Mouse (Mus musculus) embryonic fibroblast, embryonic 13.5 days (primary cell): Measurements from ENCODE around the gene Tns3. TPM values are rescaled to one million over a fixed set of nuclear protein-coding genes. Genes with fewer than 3 reads are reported as not detected.
A peak's percentile ranks its signal among the peaks of the same experiment; 100 is the strongest.
"Not testable (repeated sequence)": the region's sequence is repeated elsewhere in the genome, so short reads cannot be mapped to it uniquely, and the experiment has no call there.

Experiments used
- H3K27ac ChIP-seq: 2 replicates; pipeline ENCODE4 v1.5.1; 2012; ENCODE audit warnings: low read length, control low read depth, inconsistent platforms; ENCODE audit not compliant: insufficient read depth
- H3K4me1 ChIP-seq: 2 replicates; pipeline ENCODE4 v1.6.1; 2011; ENCODE audit warnings: low read length; ENCODE audit not compliant: control insufficient read depth, insufficient read depth
- H3K4me3 ChIP-seq: 2 replicates; pipeline ENCODE4 v1.5.1; 2011; ENCODE audit warnings: mild to moderate bottlenecking, control low read depth, low read length; ENCODE audit not compliant: insufficient read depth
- CTCF ChIP-seq: IDR thresholded peaks from 2 replicates; pipeline ENCODE4 v1.5.1; 2011; ENCODE audit warnings: mild to moderate bottlenecking, control low read depth, low read length, moderate library complexity, borderline replicate concordance; ENCODE audit not compliant: insufficient read depth
- POLR2A ChIP-seq: IDR thresholded peaks from 2 replicates; pipeline ENCODE4 v1.6.1; 2011; ENCODE audit warnings: low read depth, mild to moderate bottlenecking, control low read depth, low read length, moderate library complexity
- polyA plus RNA-seq: library from polyadenylated mRNA; stranded (reverse); fragments of >200 nt; gene quantifications from 2 replicates; pipeline ENCODE4 v1.2.4, GENCODE M21; 2011; ENCODE audit warnings: low read depth; ENCODE audit not compliant: missing spikeins, insufficient read length

The Tns3 gene
- polyA plus RNA-seq, 1 experiment = 96.5 TPM

DNA sequence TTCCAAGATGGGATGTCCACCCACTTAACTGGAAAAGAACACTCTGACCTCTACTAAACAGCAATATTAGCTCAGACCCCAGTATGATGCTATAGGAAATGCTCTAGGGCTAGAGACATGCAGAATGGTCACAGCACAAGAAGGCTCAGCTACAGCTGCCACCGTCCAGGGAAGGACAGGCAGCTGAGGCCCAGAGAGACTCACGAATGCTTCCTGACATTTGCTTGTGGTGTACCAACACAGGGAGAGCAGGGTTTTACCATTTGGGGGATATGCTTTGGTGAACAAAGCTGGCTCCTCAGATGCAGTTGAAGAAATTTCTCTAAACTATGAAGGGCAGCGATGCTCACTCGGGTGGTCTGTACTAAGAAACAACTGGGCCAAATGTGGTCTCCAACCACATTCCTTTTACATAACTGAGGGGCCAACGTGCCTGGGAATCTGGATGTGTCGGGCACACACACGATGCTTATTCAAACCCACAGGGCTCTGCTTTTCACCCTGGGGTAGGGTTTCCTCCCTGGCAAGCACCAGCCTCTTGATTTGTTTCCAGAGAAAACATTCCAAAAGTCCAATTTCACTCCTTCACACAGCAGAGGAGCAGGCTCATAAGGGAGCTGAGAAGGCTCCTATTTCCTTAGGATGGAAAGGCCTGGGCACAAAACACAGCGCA lies 124.6 kb downstream of the Tns3 start:
- Histone ChIP-seq H3K4me1 (peaks cover 10% of the 10 kb centered on the region; the same call in 1 of the 2 replicates), H3K27ac (peak overlapping the region; percentile 21), H3K4me3 (no peak overlapping the region)
- TF ChIP-seq POLR2A (no peak), CTCF (no peak)

DNA sequence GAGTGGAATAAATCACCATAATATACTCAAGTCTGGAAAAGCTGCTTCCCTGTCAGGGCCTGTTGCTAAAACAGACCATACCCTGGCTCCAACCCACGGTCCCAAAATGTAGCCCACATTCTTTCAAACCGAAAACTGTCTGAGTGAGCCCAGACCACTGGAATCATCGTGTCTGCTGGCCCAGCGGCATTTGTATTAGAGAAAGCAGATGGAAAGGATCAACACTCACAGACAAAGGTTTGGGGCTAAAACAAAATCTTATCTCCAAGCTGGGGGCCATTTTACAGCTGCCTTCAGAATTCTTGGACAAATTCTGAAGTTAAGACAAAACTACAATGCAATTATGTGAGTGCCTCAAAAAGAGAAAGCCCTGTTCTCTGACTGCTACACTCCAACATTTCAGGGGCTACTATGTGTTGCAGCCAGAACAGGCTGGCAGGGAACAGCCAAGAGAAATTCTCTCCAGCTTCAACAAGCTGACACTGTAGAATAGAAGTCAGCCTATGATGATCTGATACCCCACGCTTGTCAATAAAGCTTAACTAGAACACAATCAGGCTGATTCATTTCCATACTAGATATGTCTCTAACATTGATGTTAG lies 127.2 kb downstream of the Tns3 start:
- H3K4me1 ChIP-seq = peaks cover 10% of the 10 kb centered on the region; the same call in 1 of the 2 replicates
- H3K27ac ChIP-seq = peak overlapping the region; percentile 2; the same call in 1 of the 2 replicates
- H3K4me3 ChIP-seq = no peak overlapping the region
- TF ChIP-seq POLR2A = no peak
- TF ChIP-seq CTCF = no peak

- Histone ChIP-seq H3K4me1 (peaks cover 13% of the 10 kb centered on the region), H3K27ac (no peak overlapping the region), H3K4me3 (no peak overlapping the region)
- TF ChIP-seq CTCF (peak; percentile 72), POLR2A (no peak)
Observed at GRCm38 (mm10) chr11:8534893-8535292, 129.4 kb downstream of the Tns3 start.

GRCm38 (mm10) chr11:8532771-8533170 lies 131.6 kb downstream of the Tns3 start:
- not testable (repeated sequence) for H3K27ac ChIP-seq, H3K4me1 ChIP-seq, H3K4me3 ChIP-seq

GRCm38 (mm10) chr11:8532112-8532747 lies 132.1 kb downstream of the Tns3 start:
- no peak for TF ChIP-seq POLR2A

DNA sequence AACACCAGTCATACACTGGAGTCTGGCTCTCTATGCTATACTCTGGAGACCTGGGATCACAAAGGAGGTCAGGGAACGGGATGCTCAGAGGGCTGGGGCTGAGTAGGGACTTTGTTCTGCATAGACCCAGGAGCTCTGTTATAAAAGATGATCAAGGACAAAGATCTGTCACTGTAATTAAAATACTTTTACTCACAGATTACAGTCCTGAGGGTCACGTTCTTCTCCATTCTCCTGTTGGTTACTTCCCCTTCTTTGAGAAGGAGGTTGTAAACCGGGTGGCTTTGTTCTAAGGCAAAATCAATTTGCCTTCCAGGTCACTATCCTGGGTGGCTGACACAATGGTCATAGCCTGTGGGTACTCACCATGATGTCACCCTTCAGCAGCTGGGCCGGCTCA lies 133.8 kb downstream of the Tns3 start:
- TF ChIP-seq POLR2A = no peak
- TF ChIP-seq CTCF = no peak
- Histone ChIP-seq H3K4me3 (no peak overlapping the region), H3K27ac (peak overlapping the region; percentile 16; the same call in 1 of the 2 replicates), H3K4me1 (peaks cover 8% of the 10 kb centered on the region; the same call in 1 of the 2 replicates)

More at GRCm38 (mm10) chr11:8532112-8532747, 132.1 kb downstream of the Tns3 start:
- Histone ChIP-seq H3K4me1 (peaks cover 8% of the 10 kb centered on the region; the same call in 1 of the 2 replicates), H3K27ac (no peak overlapping the region), H3K4me3 (no peak overlapping the region)

GRCm38 (mm10) chr11:8530036-8530435 lies 134.3 kb downstream of the Tns3 start:
- Histone ChIP-seq H3K4me1 (peaks cover 8% of the 10 kb centered on the region; the same call in 1 of the 2 replicates), H3K4me3 (no peak overlapping the region), H3K27ac (peak overlapping the region; percentile 16)
- TF ChIP-seq CTCF (no peak), POLR2A (no peak)

DNA sequence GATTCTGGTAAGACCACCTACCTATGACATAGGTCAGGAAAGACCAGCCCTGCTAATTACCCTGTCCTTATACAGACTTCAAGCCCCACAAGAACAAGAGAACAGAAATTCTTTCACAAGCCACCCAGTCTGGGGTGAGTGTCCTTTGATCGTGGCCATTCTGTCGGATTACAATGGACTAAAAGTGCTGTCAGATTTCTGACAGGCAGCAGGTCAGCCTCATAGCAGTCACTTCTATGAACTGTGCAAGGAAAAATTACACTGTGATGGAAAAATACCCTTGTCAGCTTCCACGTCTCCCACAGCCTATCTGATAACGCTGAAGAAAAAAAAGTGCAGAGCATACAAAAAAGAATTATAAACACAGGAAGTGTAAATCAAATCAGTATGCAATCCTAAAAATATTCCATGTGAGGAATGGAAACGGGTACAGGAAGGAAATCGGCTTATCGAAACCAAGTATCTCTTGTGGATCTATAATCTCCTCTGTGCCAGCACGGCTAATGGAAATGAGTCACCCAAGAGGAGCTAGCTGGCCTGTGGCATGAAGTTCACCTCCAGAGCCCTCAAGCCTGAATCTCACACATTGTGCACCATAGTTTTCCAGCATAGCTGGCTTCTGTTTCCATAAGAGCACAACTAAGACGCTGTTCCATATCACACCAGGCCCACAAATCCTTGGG lies 138.7 kb downstream of the Tns3 start:
- TF ChIP-seq CTCF (no peak), POLR2A (no peak)
- H3K27ac ChIP-seq = no peak overlapping the region
- H3K4me1 ChIP-seq = peaks cover 6% of the 10 kb centered on the region
- H3K4me3 ChIP-seq = no peak overlapping the region

GRCm38 (mm10) chr11:8523344-8524126 lies 140.8 kb downstream of the Tns3 start:
- H3K27ac ChIP-seq = no peak overlapping the region
- TF ChIP-seq CTCF (peak; percentile 52; the same call in 1 of the 2 replicates), POLR2A (no peak)
- peaks cover 3% of the 10 kb centered on the region for H3K4me1 ChIP-seq
- no peak overlapping the region for H3K4me3 ChIP-seq
